Mouse (Mus musculus): Measurements from ENCODE around the gene Flii.

GRCm38 (mm10) chr11:60737450-60737849 is 10.4 kb upstream of the Flii start:
- no peak for TF ChIP-seq ETS1 (IDR thresholded peaks at IDR 0.05; ENCODE audit: low read depth, low read length)
- no peak for TF ChIP-seq POLR2A (IDR thresholded peaks at IDR 0.05; ENCODE audit: control insufficient read depth in 1 of 2, insufficient read depth in 1 of 2, low read depth in 1 of 2, low read length in 2 of 2, poor library complexity in 1 of 2)
- TF ChIP-seq JUND (IDR thresholded peaks at IDR 0.05; ENCODE audit: low read depth, low read length) = no peak
- no peak for TF ChIP-seq CTCF (IDR thresholded peaks at IDR 0.05 in 2 of 3, conservative IDR thresholded peaks at IDR 0.05 in 1 of 3; ENCODE audit: control insufficient read depth in 1 of 3, insufficient read depth in 1 of 3, low read depth in 2 of 3, low read length in 3 of 3, poor library complexity in 1 of 3, severe bottlenecking in 1 of 3)
- no peak for TF ChIP-seq GATA1 (IDR thresholded peaks at IDR 0.05; ENCODE audit: low read depth, low read length)
- no peak for TF ChIP-seq MAX (IDR thresholded peaks at IDR 0.05; ENCODE audit: low read length)
- no peak for TF ChIP-seq USF2 (IDR thresholded peaks at IDR 0.05; ENCODE audit: borderline replicate concordance in 1 of 2, insufficient read depth in 1 of 2, low read depth in 1 of 2, low read length in 2 of 2)
- TF ChIP-seq CHD1 (IDR thresholded peaks at IDR 0.05; ENCODE audit: low read depth, low read length) = no peak
- TF ChIP-seq ZC3H11A (IDR thresholded peaks at IDR 0.05; ENCODE audit: low read depth, low read length) = no peak
- TF ChIP-seq POLR2AphosphoS5 (IDR thresholded peaks at IDR 0.05; ENCODE audit: borderline replicate concordance, low read depth, low read length) = no peak
- no peak for TF ChIP-seq E2F4 (IDR thresholded peaks at IDR 0.05; ENCODE audit: borderline replicate concordance, low read depth, low read length)
- TF ChIP-seq RAD21 (IDR thresholded peaks at IDR 0.05; ENCODE audit: low read depth, low read length) = no peak
- no peak for TF ChIP-seq TAL1 (IDR thresholded peaks at IDR 0.05; ENCODE audit: low read length)

Measured in MEL (cell line).